Comparison of ENCODE assay signal across 19 mouse cellular contexts in the genomic region with DNA sequence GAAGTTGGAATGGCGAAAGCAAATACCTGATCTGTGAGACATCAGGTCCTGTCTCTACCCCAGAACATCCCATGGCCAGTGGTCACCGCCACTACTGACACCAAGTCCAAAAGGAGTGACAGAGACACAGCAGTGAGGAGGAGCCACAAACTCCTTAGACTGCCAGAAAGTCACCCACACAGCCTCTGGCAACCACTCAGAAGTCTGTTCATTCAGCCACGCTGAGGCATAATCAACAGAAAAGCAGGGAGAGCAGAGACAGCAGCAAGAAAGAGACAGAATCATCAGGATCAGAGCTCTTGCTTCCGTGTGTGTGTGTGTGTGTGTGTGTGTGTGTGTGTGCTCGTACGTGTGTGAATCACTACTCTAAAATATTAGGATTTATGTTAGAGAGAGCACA. TPM values are rescaled to one million over a fixed set of nuclear protein-coding genes. Genes with fewer than 3 reads are reported as not detected.
"Had no signal": no experiment of that assay in that cellular context is flagged by ENCODE, and none has a peak within 500 bp of the region (broad histone marks: within the 10 kb centered on the region; RNA-seq: fewer than 3 reads in every experiment).

No protein-coding gene starts in this region.

- DNase-seq: kidney, adult 2 months; kidney, postnatal 25 days; liver, embryonic 13.5 days; lung, adult 2 months; lung, postnatal 14 days; lung, postnatal 4 days; retina, postnatal 1 day; right cerebral cortex, postnatal 25 days; spleen, adult 18-20 months; thymus, postnatal 25 days had no signal

- H3K4me3 ChIP-seq: liver, embryonic 13.5 days; midbrain, embryonic 12.5 days; midbrain, embryonic 15.5 days; neural tube, embryonic 12.5 days; neural tube, embryonic 15.5 days; stomach, embryonic 15.5 days had no signal

- H3K36me3 ChIP-seq: liver, embryonic 13.5 days; midbrain, embryonic 12.5 days; midbrain, embryonic 15.5 days; neural tube, embryonic 12.5 days; neural tube, embryonic 15.5 days; stomach, embryonic 15.5 days had no signal

- H3K27me3 ChIP-seq: liver, embryonic 13.5 days; midbrain, embryonic 12.5 days; midbrain, embryonic 15.5 days; neural tube, embryonic 12.5 days; neural tube, embryonic 15.5 days; stomach, embryonic 15.5 days had no signal

- H3K9me3 ChIP-seq: liver, embryonic 13.5 days; midbrain, embryonic 12.5 days; midbrain, embryonic 15.5 days; neural tube, embryonic 12.5 days; neural tube, embryonic 15.5 days; stomach, embryonic 15.5 days had no signal

- H3K27ac ChIP-seq: kidney, postnatal 0 days; liver, embryonic 13.5 days; midbrain, embryonic 12.5 days; midbrain, embryonic 15.5 days; neural tube, embryonic 12.5 days; neural tube, embryonic 15.5 days; stomach, embryonic 15.5 days had no signal

- H3K4me1 ChIP-seq: liver, embryonic 13.5 days; midbrain, embryonic 12.5 days; midbrain, embryonic 15.5 days; neural tube, embryonic 12.5 days; neural tube, embryonic 15.5 days; stomach, embryonic 15.5 days had no signal

RNA-seq across cellular contexts. Expression of gene Dnah9, which starts 33.5 kb away (rescaled TPM):
- total RNA-seq: megakaryocyte progenitor cell, adult 5-6 weeks; megakaryocyte-erythroid progenitor cell, adult 5-6 weeks had no signal
- polyA plus RNA-seq: liver, adult 2 months; liver, embryonic 13.5 days had no signal
